In the genomic region with DNA sequence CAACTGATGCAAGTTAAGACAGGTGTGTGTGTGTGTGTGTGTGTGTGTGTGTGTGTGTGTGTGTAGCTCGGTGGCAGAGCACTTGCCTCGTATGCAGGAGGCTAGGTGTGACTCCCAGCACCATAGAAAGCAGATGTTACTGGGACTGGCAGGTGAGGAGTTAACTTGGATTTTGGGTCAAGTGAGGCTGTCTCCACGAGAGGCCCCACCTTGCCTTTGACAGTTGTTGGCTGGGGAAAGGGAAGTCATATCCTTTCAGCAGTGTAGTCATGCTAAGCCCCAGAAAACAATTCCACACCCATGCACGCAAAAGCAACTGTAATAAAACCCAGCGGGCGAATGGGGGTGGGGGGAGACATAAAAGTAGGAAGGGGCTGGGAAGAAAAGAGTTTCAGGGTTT, we compare ENCODE assay signal across 18 mouse cellular contexts. TPM values are rescaled to one million over a fixed set of nuclear protein-coding genes. Genes with fewer than 3 reads are reported as not detected.
DNase-seq lines count a peak whose midpoint lies in the region; ATAC-seq lines count a peak whose summit lies in the region.
"Had no signal": no experiment of that assay in that cellular context is flagged by ENCODE, and none has a peak within 500 bp of the region (broad histone marks: within the 10 kb centered on the region; RNA-seq: fewer than 3 reads in every experiment).

No protein-coding gene starts in this region.

- H3K9ac ChIP-seq in intestine, embryonic 14.5 days (ENCODE audit: low read length): no peak overlapping the region
- H3K9ac ChIP-seq in limb, embryonic 13.5 days: no peak overlapping the region
- H3K9ac ChIP-seq in forebrain, embryonic 13.5 days: no peak overlapping the region
- H3K9ac ChIP-seq: heart, embryonic 15.5 days; midbrain, embryonic 15.5 days had no signal

- DNase-seq in heart, adult 11 months: peak; percentile 83
- no peak for DNase-seq in heart, postnatal 4 days
- DNase-seq in intestine, embryonic 14.5 days (ENCODE audit: low spot score): no peak
- DNase-seq in kidney, postnatal 10 days: no peak
- no peak for DNase-seq in gastrocnemius, adult 8-10 months (ENCODE audit: low spot score in 2 of 2)
- DNase-seq: B cell, adult 2 months; cerebellum, postnatal 10 days; kidney, postnatal 4 days; layer of hippocampus, adult 9-11 months; liver had no signal

- no peaks in the 10 kb centered on the region for H3K9me3 ChIP-seq in intestine, embryonic 14.5 days (ENCODE audit: control insufficient read depth, low read length)
- H3K9me3 ChIP-seq in limb, embryonic 13.5 days: no peaks in the 10 kb centered on the region
- no peaks in the 10 kb centered on the region for H3K9me3 ChIP-seq in forebrain, embryonic 13.5 days (replicated peaks)
- H3K9me3 ChIP-seq: heart, embryonic 15.5 days; midbrain, embryonic 15.5 days had no signal

- H3K36me3 ChIP-seq in intestine, embryonic 14.5 days (ENCODE audit: control insufficient read depth, insufficient read depth, low read length): no peaks in the 10 kb centered on the region
- no peaks in the 10 kb centered on the region for H3K36me3 ChIP-seq in limb, embryonic 13.5 days
- no peaks in the 10 kb centered on the region for H3K36me3 ChIP-seq in forebrain, embryonic 13.5 days (ENCODE audit: poor library complexity, severe bottlenecking)
- H3K36me3 ChIP-seq: heart, embryonic 15.5 days; midbrain, embryonic 15.5 days had no signal

- H3K4me3 ChIP-seq in brown adipose tissue, adult 24 weeks (ENCODE audit: insufficient read depth, low read depth, low read length): no peak overlapping the region
- no peak overlapping the region for H3K4me3 ChIP-seq in intestine, embryonic 14.5 days (ENCODE audit: low read depth, low read length)
- H3K4me3 ChIP-seq in limb, embryonic 13.5 days: no peak overlapping the region
- no peak overlapping the region for H3K4me3 ChIP-seq in forebrain, embryonic 13.5 days
- H3K4me3 ChIP-seq: heart, adult 2 months; heart, embryonic 15.5 days; midbrain, embryonic 15.5 days; myocyte had no signal

- peaks cover 14% of the 10 kb centered on the region for H3K4me1 ChIP-seq in brown adipose tissue, adult 24 weeks (ENCODE audit: control insufficient read depth, insufficient read depth, insufficient read length, low read length)
- H3K4me1 ChIP-seq in intestine, embryonic 14.5 days (replicated peaks; ENCODE audit: control insufficient read depth, insufficient read depth, low read length): peaks cover 8% of the 10 kb centered on the region; the same call in 1 of the 2 replicates
- H3K4me1 ChIP-seq in limb, embryonic 13.5 days: peaks cover 17% of the 10 kb centered on the region
- H3K4me1 ChIP-seq in forebrain, embryonic 13.5 days: 0 out of 2 replicates have a peak, but pooled peaks cover 5% of the 10 kb centered on the region

- no peaks in the 10 kb centered on the region for H3K27me3 ChIP-seq in intestine, embryonic 14.5 days (replicated peaks; ENCODE audit: control insufficient read depth, insufficient read depth, low read length)
- H3K27me3 ChIP-seq in limb, embryonic 13.5 days: no peaks in the 10 kb centered on the region
- no peaks in the 10 kb centered on the region for H3K27me3 ChIP-seq in forebrain, embryonic 13.5 days
- H3K27me3 ChIP-seq: heart, embryonic 15.5 days; midbrain, embryonic 15.5 days had no signal

- H3K27ac ChIP-seq in brown adipose tissue, adult 24 weeks (replicated peaks; ENCODE audit: low read depth, low read length): 0 out of 2 replicates have a peak overlapping the region, but pooled peaks have one; percentile 29
- peak overlapping the region; percentile 33; the same call in 1 of the 2 replicates for H3K27ac ChIP-seq in intestine, embryonic 14.5 days (ENCODE audit: low read depth)
- H3K27ac ChIP-seq in limb, embryonic 13.5 days: no peak overlapping the region
- H3K27ac ChIP-seq in forebrain, embryonic 13.5 days: no peak overlapping the region
- H3K27ac ChIP-seq: heart, adult 2 months had no signal

- WGBS in intestine, embryonic 14.5 days: 31% methylated on average over 6 of the region's 6 CpGs
- 10% methylated on average over 6 of the region's 6 CpGs for WGBS in limb, embryonic 13.5 days
- 57% methylated on average over 6 of the region's 6 CpGs for WGBS in forebrain, embryonic 13.5 days

- H3K4me2 ChIP-seq in intestine, embryonic 14.5 days (ENCODE audit: low read length): no peak overlapping the region
- no peak overlapping the region for H3K4me2 ChIP-seq in limb, embryonic 13.5 days (replicated peaks)
- H3K4me2 ChIP-seq in forebrain, embryonic 13.5 days: no peak overlapping the region
- H3K4me2 ChIP-seq: heart, embryonic 15.5 days; midbrain, embryonic 15.5 days had no signal

- ATAC-seq in intestine, embryonic 14.5 days (replicated peaks; ENCODE audit: low FRiP score, low TSS enrichment, low read depth): no peak
- ATAC-seq in limb, embryonic 13.5 days (ENCODE audit: low FRiP score, low read depth): peak; percentile 40; the same call in 1 of the 2 replicates
- no peak for ATAC-seq in forebrain, embryonic 13.5 days
- ATAC-seq: forebrain, embryonic 16.5 days; midbrain, embryonic 15.5 days had no signal

RNA-seq across cellular contexts. Expression of a gene that starts 12.4 kb away (rescaled TPM):
- total RNA-seq in heart, postnatal 4 days (2021): 10 to 100 TPM; 51.8 to 56.0 TPM
- 39.6 and 55.8 TPM in 2 replicates for polyA plus RNA-seq in brown adipose tissue, adult 24 weeks (2012; ENCODE audit: insufficient read depth, insufficient read length, missing spikeins)
- 47.7 and 52.9 TPM in 2 replicates for polyA plus RNA-seq in intestine, embryonic 14.5 days (2014; fragmentation: Nextera tagmentation; extraction: Ambion mirVana)
- polyA plus RNA-seq in limb, embryonic 13.5 days (2015; fragmentation: Nextera tagmentation; extraction: Ambion mirVana): 16.3 and 16.6 TPM in 2 replicates
- polyA plus RNA-seq in forebrain, embryonic 13.5 days (2015; fragmentation: Nextera tagmentation; extraction: Ambion mirVana): 3.8 and 3.9 TPM in 2 replicates
- total RNA-seq in gastrocnemius, adult 8-10 months (2022): 1 to 10 TPM; 3.2 to 6.8 (median 5.2) TPM

RNA-seq across cellular contexts. Expression of a gene that starts 51.7 kb away (rescaled TPM):
- total RNA-seq in heart, postnatal 4 days (2021): 1 to 10 TPM; 5.6 to 6.5 TPM
- 2.6 and 3.8 TPM in 2 replicates for polyA plus RNA-seq in brown adipose tissue, adult 24 weeks (2012; ENCODE audit: insufficient read depth, insufficient read length, missing spikeins)
- 1.2 TPM in 2 replicates for polyA plus RNA-seq in intestine, embryonic 14.5 days (2014; fragmentation: Nextera tagmentation; extraction: Ambion mirVana)
- polyA plus RNA-seq in limb, embryonic 13.5 days (2015; fragmentation: Nextera tagmentation; extraction: Ambion mirVana): 1.1 and 1.3 TPM in 2 replicates
- 0.57 and 0.65 TPM in 2 replicates for polyA plus RNA-seq in forebrain, embryonic 13.5 days (2015; fragmentation: Nextera tagmentation; extraction: Ambion mirVana)
- total RNA-seq in gastrocnemius, adult 8-10 months (2022): 1 to 10 TPM in 1 of 4 experiments, under 1 TPM in 3; 0.77 to 1.2 (median 0.87) TPM

Comparison
In these comparisons a context has a peak if more than half of its experiments do, and no peak if none do; other contexts are left out.
1. H3K27ac ChIP-seq: peak in brown adipose tissue, adult 24 weeks (single experiment) and intestine, embryonic 14.5 days (single experiment); none in limb, embryonic 13.5 days (single experiment) and forebrain, embryonic 13.5 days (single experiment).